Comparison of ENCODE assay signal across 17 mouse cellular contexts in the genomic region with DNA sequence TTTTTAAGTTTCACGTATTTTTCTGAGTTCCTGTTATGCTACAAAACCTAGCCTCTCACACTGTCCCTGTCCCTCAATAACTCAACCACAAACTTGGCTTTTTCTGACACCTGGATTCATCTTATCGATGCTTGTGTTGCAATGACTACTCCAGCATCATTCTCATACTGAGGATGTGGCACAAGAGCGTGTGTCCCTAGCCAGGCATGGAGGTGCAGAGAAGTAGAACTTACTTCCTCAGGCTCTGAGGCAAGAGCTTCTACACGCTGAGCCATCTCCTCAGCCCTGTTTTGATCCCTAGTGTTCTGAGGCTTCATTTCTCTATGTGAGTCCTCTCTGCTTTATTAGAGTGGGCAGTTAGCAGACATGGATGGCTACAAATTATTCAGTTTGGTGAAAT. TPM values are rescaled to one million over a fixed set of nuclear protein-coding genes. Genes with fewer than 3 reads are reported as not detected.
"Had no signal": no experiment of that assay in that cellular context is flagged by ENCODE, and none has a peak within 500 bp of the region (broad histone marks: within the 10 kb centered on the region; RNA-seq: fewer than 3 reads in every experiment).

No protein-coding gene starts in this region.

- ATAC-seq: hindbrain, embryonic 16.5 days; inflammation-experienced regulatory T-cells, adult 6 months; intestine, embryonic 15.5 days; intestine, postnatal 0 days had no signal

- DNase-seq: gastrocnemius, adult 2 months; gastrocnemius, postnatal 10 days; gastrocnemius, postnatal 25 days; heart, adult 11 months; heart, adult 2 months; heart, postnatal 4 days; kidney, adult 18-20 months; kidney, adult 8-10 months; kidney, postnatal 10 days; kidney, postnatal 25 days; kidney, postnatal 4 days; liver had no signal

RNA-seq across cellular contexts. Expression of gene Ltf, which starts 14.6 kb away (rescaled TPM):
- total RNA-seq: gastrocnemius, adult 2 months; gastrocnemius, postnatal 25 days; heart, adult 2 months; layer of hippocampus, adult 2 months had no signal
